Mouse (Mus musculus) T-helper 17 cell (primary cell): Measurements from ENCODE around the gene Clptm1l.

Experiments
- in situ Hi-C, 2 experiments: fragments of 300-600 bp; cut with MboI, MseI; formaldehyde crosslinking; loops; 1 replicate in 1 of 2; 2 replicates in 1 of 2; pipeline ENCODE4 v1.15.1; 2025; ENCODE audit warnings: high pct_unique_total_duplicates in 2 of 2

Gene Clptm1l

GRCm38 (mm10) chr13:73603522-73604155 lies at the start of gene Clptm1l:
TSS of gene Clptm1l (plus strand) at chr13:73604006.
- in situ Hi-C loops: no loop called here

DNA sequence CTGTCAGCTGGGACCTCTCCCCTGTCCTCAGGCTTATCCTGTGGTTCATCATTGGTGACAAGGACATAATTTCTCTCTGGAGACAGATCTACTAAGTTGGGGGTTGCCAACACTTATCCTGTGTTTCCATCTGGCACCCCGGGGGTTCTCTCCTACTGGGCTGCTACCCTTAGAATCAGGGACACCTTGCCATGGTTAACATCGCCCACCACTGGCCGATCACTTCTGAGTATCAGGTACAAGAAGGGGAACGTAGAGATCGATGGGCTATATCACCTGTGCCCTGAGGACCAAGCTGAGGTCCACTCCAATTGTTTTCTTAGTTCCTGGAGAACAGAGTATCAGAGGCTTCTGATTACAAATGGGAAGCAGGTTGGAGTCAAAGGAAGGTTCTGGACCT lies 39.6 kb upstream of the Clptm1l start:
- in situ Hi-C loops: no loop called here

GRCm38 (mm10) chr13:73575051-73575450 lies 28.8 kb upstream of the Clptm1l start:
- in situ Hi-C loops: no loop called here

GRCm38 (mm10) chr13:73577277-73577676 lies 26.5 kb upstream of the Clptm1l start:
- in situ Hi-C loops: no loop called here

GRCm38 (mm10) chr13:73591488-73591887 lies 12.3 kb upstream of the Clptm1l start:
- in situ Hi-C loops: no loop called here

DNA sequence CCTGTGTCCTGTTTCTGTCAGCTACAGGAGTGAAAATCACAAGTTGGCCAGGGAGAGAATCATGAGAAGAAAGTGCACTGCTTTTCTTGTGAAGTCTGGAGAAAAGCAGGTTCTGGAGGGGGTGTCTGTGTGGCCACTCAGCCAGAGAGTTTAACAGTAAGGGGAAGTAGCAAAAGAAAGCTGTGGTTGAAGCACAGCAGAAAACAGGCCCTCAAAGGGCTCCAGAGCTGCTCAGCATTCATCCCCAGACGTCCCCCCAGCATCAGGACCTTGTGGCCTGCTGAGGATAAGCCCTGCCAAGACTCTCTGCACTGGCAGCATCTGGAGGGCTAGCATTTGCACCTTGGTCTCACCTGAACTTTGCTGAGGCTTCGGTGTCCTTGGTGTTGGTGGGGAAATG lies 11.3 kb upstream of the Clptm1l start:
- in situ Hi-C loops: no loop called here

DNA sequence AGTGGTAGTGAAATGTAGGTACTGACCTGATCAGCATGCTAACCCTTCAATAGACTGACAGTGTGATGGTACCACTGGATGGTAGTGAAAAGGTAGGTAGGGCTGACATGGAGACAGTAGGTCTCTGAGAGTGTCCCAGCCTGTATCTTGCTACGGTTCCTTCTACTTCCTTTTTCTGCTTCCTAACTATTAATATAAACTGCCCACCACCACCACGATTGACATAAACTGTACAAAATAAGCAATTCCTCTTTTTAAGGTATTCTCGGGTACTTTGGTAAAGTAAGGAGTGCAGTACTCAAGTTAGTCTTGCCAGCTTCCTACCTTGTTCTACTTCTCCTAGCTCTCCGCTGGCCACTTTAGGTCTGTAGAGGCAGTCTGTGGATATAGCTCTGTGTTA lies 7.5 kb upstream of the Clptm1l start:
- in situ Hi-C loops: no loop called here

DNA sequence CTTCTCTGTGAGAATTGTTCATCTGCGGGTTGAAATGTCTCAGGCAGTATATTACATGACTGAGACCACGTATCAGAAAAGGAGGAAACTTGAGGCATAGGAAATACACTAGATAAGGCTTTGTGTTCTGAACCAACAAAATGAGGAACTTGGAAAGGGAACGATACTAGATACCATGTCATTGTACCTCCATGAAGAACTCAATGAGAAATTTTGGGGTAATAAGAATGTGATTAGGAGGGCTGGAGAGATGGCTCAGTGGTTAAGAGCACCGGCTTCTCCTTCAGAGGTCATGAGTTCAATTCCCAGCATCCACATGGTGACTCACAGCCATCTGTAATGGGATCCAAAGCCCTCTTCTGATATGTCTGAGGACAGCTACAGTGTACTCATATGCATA lies 3.6 kb upstream of the Clptm1l start:
- in situ Hi-C loops: no loop called here

DNA sequence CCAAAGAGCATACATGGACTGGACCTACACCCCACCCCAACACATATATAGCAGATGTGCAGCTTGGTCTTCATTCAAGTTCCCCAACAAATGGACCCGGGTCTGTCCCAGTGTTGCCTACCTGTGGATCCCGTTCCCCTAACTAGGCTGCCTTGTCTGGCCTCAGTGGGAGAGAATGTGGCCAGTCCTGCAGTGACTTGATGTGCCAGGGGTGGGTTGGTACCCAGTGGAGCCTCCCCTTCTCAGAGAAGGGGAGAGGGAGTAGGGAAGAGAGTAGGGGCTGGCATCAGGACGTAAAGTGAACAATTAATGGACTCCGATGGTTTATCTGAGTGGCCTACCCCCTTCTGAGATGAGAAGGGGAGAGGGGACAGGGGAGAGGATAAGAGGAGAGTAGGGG lies 760 bp upstream of the Clptm1l start:
- in situ Hi-C loops: no loop called here

DNA sequence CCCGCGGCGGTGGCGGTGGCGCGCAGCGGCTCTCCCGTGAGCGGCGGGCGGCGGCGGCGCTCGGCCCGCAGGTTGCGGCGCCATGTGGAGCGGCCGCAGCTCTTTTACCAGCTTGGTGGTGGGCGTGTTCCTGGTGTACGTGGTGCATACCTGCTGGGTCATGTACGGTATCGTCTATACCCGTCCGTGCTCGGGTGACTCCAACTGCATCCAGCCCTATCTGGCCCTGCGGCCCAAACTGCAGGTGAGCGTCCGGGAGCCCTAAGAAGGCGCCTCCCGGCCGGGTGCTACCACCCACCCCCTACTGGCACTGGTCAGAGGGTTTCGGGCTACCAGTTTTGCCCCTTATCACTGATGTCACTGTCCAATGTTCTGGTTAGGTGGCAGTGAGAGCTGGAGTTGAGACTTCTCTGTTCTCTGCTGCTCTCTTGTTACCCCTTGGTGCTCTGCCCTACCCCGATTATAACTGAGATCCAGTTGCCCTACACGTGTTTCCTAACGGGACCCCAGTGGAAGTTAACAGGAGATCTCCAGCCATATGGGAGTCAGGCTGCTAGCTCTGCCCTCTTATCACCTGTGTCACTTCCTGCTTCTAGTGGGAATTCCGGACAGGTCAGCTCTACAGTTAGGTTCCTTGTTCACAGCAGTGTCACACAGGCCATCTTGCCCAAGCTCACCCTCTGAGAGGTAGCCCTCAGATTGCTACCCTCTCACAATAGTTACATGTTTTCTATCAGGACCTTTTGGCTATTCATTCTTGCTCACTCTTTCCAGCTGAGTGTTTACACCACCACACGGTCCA lies 551 bp downstream of the Clptm1l start:
- in situ Hi-C loops: no loop called here

DNA sequence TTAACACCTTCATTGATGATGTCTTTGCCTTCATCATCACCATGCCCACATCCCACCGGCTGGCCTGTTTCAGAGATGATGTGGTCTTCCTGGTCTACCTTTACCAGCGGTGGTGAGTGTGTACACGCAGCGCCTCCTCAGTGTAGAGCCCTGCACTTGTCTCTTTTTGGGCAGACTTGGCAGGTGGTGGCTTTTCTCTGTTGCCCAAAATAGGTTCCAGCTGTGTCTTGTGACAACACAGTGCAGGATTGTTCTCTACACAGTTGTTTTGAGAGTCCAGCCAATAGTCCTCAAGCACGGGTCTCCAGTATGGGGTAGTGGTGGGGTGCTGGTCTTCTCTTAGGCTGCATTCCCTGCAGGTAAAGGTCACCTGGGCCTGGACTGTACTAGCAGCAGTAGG lies 14.6 kb downstream of the Clptm1l start:
- in situ Hi-C loops: no loop called here

DNA sequence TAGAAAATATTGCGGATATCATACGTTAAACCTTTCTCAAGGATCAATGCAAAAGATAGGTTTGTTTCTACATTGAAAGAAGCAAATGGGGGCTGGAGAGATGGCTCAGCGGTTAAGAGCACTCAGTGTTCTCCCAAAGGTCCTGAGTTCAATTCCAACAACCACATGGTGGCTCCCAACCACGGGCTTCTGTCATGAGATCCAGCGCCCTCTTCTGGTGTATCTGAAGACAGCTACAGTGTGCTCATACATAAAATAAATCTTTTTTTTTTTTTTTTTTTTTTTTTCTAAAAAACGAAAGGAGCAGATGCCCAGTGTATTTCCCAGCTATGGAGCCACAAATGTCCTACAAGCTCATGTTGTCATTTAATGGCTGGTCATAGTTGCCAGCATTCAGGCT lies 16.8 kb downstream of the Clptm1l start:
- in situ Hi-C loops: loop anchor here in 1 of 2 experiments (5.0 kb wide), 1 partner anchor 103 kb away; no protein-coding TSS in a partner anchor

DNA sequence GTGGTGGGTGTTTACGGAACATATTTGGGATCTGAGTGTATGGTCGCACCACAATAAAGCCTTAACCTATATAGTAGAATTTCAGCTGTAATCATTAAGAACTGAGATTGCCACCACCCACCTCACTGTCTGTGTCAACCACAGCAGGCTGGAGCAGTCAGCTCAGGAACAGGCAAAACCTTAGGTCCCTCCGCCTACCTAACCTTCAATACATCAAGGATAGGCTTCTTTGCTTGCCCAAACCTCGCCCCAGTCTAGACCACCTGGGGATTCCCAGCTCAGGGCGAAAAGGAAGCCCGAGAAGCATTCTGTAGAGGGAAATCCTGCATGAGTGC lies 22.6 kb downstream of the Clptm1l start:
- in situ Hi-C loops: no loop called here

- in situ Hi-C loops: no loop called here
Measured at GRCm38 (mm10) chr13:73626745-73627549, 23.1 kb downstream of the Clptm1l start, which contains the start of gene Tert. TSS of gene Tert (plus strand) at chr13:73626911.

GRCm38 (mm10) chr13:73628586-73629113 lies 24.8 kb downstream of the Clptm1l start:
- in situ Hi-C loops: no loop called here

DNA sequence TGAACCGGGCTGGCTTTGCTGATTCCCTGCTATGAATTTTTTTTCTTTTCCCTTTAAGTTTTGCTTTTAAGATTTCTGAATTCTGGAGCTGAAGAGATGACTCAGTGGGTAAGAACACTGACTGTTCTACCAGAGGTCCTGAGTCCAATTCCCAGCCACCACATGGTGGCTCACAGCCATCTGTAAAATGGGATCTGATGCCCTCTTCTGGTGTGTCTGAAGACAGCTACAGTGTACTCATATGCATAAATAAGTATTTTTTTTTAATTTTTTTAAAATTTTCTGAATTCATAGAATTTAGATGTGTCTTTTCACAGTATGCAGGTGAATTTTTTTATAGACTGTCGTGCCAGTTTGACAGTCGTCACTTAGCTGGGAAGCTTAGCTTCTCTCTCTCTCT lies 28.0 kb downstream of the Clptm1l start:
- in situ Hi-C loops: no loop called here

DNA sequence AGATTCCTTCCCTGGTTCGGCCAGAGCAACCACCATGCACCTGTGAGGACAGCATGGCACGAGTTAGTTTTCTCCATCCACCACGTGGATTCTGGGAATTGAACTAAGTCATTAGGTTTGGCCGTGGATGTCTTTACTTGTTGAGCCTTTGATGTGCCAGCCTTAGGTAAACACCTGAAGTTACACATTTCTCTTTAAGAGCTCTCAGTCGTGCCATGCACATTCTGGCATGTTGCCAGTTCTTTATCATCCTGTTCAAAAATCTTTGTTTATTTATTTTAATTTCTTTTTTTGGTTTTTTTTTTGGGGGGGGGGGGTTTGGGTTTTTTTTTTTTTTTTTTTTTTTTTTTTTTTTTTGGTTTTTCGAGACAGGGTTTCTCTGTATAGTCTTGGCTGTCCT lies 34.0 kb downstream of the Clptm1l start:
- in situ Hi-C loops: no loop called here

GRCm38 (mm10) chr13:73641296-73641695 lies 37.5 kb downstream of the Clptm1l start:
- in situ Hi-C loops: no loop called here

DNA sequence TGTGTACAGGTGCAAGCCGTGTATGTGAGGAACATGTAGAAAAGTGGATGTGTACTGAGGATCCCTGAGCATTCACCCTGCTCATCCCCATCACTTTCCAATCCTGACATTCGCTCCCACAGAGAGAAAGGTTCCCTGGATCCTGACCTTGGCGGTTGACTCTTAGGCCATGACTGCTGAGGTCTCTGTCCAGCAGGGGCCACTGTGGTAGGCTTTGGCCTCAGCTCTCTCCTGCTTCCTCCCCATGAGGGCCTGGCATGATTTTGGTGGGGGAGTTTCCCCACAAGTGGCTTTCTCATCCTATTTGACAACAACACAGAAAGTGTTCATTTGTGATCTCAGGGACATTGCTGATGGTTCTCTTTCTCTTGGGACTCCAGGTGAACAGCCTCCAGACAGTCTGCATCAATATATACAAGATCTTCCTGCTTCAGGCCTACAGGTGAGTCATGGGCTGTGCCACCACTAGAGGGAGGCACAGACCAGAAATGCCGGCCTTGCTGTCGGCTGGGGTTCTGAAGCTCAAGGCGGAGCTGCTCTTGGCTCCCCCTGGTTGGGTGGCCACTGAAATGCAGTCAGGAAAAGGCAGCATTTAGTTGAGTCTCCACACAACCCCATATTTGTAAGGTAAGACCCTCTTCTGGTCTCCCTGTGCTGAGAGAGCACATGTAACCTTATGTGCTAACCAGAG lies 42.7 kb downstream of the Clptm1l start:
- in situ Hi-C loops: loop anchor here (5.0 kb wide), 3 partner anchors 41 to 181 kb away; no protein-coding TSS in a partner anchor

DNA sequence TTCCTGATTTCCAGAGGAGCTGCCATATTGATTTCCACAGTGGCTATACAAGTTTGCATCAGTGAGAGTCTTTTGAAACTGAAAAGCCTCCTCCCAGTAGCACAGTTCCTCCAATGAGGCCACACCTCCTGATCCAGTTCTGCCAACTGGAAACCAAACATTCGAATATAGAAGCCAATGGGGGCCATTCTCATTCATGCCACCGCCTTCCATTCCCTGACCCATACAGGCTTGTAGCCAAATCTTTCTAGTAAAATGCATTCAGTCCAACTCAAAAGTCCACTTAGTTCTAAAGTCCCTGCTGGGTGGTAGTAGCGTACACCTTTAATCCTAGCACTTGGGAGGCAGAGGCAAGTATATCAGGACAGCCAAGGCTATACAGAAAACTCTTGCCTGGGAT lies 49.5 kb downstream of the Clptm1l start:
- in situ Hi-C loops: no loop called here

- in situ Hi-C loops: no loop called here
Measured at GRCm38 (mm10) chr13:73654976-73655375, 51.2 kb downstream of the Clptm1l start.
